Mouse (Mus musculus): ENCODE measurements around the gene Lbr. TPM values are rescaled to one million over a fixed set of nuclear protein-coding genes. Genes with fewer than 3 reads are reported as not detected.

The Lbr gene
- polyA plus RNA-seq (2015; fragmentation: Nextera tagmentation; extraction: Ambion mirVana): 123 and 130 TPM in 2 replicates

GRCm38 (mm10) chr1:181842781-181843180, at the start of gene Lbr:
Lbr (minus strand) TSS chr1:181843046.
- peak within 1 kb of the TSS; percentile 87 for H3K4me3 ChIP-seq (ENCODE audit: low read length)
- H3K4me1 ChIP-seq (ENCODE audit: control insufficient read depth, insufficient read depth, low read length): peaks cover 22% of the 10 kb centered on the region
- peak within 1 kb of the TSS; percentile 94 for H3K9ac ChIP-seq (ENCODE audit: low read depth, low read length)
- H3K4me2 ChIP-seq (ENCODE audit: low read depth, low read length): peak within 1 kb of the TSS; percentile 88
- H3K27ac ChIP-seq (ENCODE audit: low read length): peak within 1 kb of the TSS; percentile 98
- H3K9me3 ChIP-seq (ENCODE audit: control insufficient read depth, low read length): no peaks in the 10 kb centered on the region
- peak; percentile 7; the same call in 1 of the 2 replicates for ATAC-seq
- no peaks in the 10 kb centered on the region for H3K27me3 ChIP-seq (replicated peaks; ENCODE audit: control insufficient read depth, insufficient read depth, low read length)
- no peaks in the 10 kb centered on the region for H3K36me3 ChIP-seq (ENCODE audit: control insufficient read depth, insufficient read depth, low read length)
- under 1% methylated on average over 14 of the region's 14 CpGs for WGBS

- 80% methylated on average over 7 of the region's 7 CpGs for WGBS
- ATAC-seq: no peak
- Histone ChIP-seq H3K4me2 (ENCODE audit: low read depth, low read length) (no peak overlapping the region), H3K27me3 (replicated peaks; ENCODE audit: control insufficient read depth, insufficient read depth, low read length) (no peaks in the 10 kb centered on the region), H3K9me3 (ENCODE audit: control insufficient read depth, low read length) (no peaks in the 10 kb centered on the region), H3K4me3 (ENCODE audit: low read length) (no peak overlapping the region), H3K9ac (ENCODE audit: low read depth, low read length) (no peak overlapping the region), H3K4me1 (ENCODE audit: control insufficient read depth, insufficient read depth, low read length) (no peaks in the 10 kb centered on the region), H3K27ac (ENCODE audit: low read length) (no peak overlapping the region), H3K36me3 (ENCODE audit: control insufficient read depth, insufficient read depth, low read length) (no peaks in the 10 kb centered on the region)
Observed at GRCm38 (mm10) chr1:181889670-181890069, 46.8 kb upstream of the Lbr start.

GRCm38 (mm10) chr1:181888801-181889200, 46.0 kb upstream of the Lbr start:
- Histone ChIP-seq H3K4me1 (ENCODE audit: control insufficient read depth, insufficient read depth, low read length) (no peaks in the 10 kb centered on the region), H3K27me3 (replicated peaks; ENCODE audit: control insufficient read depth, insufficient read depth, low read length) (no peaks in the 10 kb centered on the region), H3K4me3 (ENCODE audit: low read length) (no peak overlapping the region), H3K36me3 (ENCODE audit: control insufficient read depth, insufficient read depth, low read length) (no peaks in the 10 kb centered on the region), H3K27ac (ENCODE audit: low read length) (no peak overlapping the region), H3K9me3 (ENCODE audit: control insufficient read depth, low read length) (no peaks in the 10 kb centered on the region), H3K9ac (ENCODE audit: low read depth, low read length) (no peak overlapping the region), H3K4me2 (ENCODE audit: low read depth, low read length) (no peak overlapping the region)
- 7% methylated on average over 11 of the region's 11 CpGs for WGBS
- peak; percentile 84 for ATAC-seq

DNA sequence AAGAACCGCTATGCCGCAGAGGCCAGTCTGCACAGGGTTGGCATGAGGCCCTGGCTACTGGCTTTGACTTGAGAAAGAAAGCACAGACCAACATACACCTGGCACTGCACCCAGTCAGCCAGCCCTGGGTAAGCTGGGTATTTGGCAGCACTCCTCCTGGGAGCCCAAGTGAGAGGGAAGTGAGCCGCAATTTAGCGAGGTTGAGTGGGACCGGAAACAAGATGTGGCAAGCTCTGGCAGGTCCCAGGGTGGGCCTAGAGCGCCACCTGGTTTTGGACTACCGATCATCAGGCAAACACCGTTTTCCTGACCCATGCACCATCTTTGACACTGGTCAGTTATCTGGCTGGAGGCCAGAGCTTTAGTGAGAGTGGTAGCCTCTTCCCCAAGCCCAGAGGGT, 38.7 kb upstream of the Lbr start:
- Histone ChIP-seq H3K9ac (ENCODE audit: low read depth, low read length) (no peak overlapping the region), H3K27me3 (replicated peaks; ENCODE audit: control insufficient read depth, insufficient read depth, low read length) (no peaks in the 10 kb centered on the region), H3K9me3 (ENCODE audit: control insufficient read depth, low read length) (no peaks in the 10 kb centered on the region), H3K36me3 (ENCODE audit: control insufficient read depth, insufficient read depth, low read length) (no peaks in the 10 kb centered on the region), H3K4me1 (ENCODE audit: control insufficient read depth, insufficient read depth, low read length) (no peaks in the 10 kb centered on the region), H3K4me3 (ENCODE audit: low read length) (no peak overlapping the region), H3K4me2 (ENCODE audit: low read depth, low read length) (peak overlapping the region; percentile 24; the same call in 1 of the 2 replicates), H3K27ac (ENCODE audit: low read length) (no peak overlapping the region)
- peak; percentile 52 for ATAC-seq
- 35% methylated on average over 8 of the region's 8 CpGs for WGBS

DNA sequence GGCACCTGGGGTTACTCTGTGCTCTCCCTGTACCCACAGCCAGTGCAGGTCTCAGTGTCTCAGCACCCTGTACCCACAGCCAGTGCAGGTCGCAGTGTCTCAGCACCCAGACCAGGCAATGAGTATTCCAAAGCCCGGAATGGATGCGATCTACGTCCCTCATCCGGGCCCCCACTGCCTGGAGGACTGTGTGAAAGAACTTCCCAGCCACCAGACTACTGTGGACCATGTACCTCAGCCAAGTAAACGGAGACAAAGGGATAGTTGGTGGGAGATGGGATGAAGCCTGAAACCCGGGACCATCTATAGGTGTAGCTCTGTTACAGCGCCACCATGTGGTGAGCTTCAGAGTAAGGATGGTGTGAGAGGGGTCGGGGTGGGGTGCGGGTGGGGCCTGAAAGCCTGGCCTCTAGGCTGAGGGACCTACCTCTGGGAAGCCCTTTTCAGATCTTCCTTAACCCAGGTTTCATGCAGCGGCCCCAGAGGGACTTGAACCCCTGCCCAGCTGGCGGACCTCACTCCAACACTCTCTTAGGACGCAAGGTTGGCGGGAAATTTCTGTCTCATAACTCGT, 38.0 kb upstream of the Lbr start:
- Histone ChIP-seq H3K9ac (ENCODE audit: low read depth, low read length) (no peak overlapping the region), H3K4me1 (ENCODE audit: control insufficient read depth, insufficient read depth, low read length) (no peaks in the 10 kb centered on the region), H3K27ac (ENCODE audit: low read length) (no peak overlapping the region), H3K9me3 (ENCODE audit: control insufficient read depth, low read length) (no peaks in the 10 kb centered on the region), H3K36me3 (ENCODE audit: control insufficient read depth, insufficient read depth, low read length) (no peaks in the 10 kb centered on the region), H3K4me3 (ENCODE audit: low read length) (no peak overlapping the region), H3K4me2 (ENCODE audit: low read depth, low read length) (no peak overlapping the region), H3K27me3 (replicated peaks; ENCODE audit: control insufficient read depth, insufficient read depth, low read length) (no peaks in the 10 kb centered on the region)
- 57% methylated on average over 15 of the region's 15 CpGs for WGBS
- ATAC-seq: no peak; the same call in 1 of the 2 replicates

- Histone ChIP-seq H3K9me3 (ENCODE audit: control insufficient read depth, low read length) (no peaks in the 10 kb centered on the region), H3K27me3 (replicated peaks; ENCODE audit: control insufficient read depth, insufficient read depth, low read length) (no peaks in the 10 kb centered on the region), H3K27ac (ENCODE audit: low read length) (no peak overlapping the region), H3K36me3 (ENCODE audit: control insufficient read depth, insufficient read depth, low read length) (no peaks in the 10 kb centered on the region), H3K4me3 (ENCODE audit: low read length) (no peak overlapping the region), H3K4me2 (ENCODE audit: low read depth, low read length) (no peak overlapping the region), H3K4me1 (ENCODE audit: control insufficient read depth, insufficient read depth, low read length) (no peaks in the 10 kb centered on the region), H3K9ac (ENCODE audit: low read depth, low read length) (no peak overlapping the region)
- WGBS: 80% methylated on average over 5 of the region's 5 CpGs
- ATAC-seq: no peak
Observed at GRCm38 (mm10) chr1:181878436-181878835, 35.6 kb upstream of the Lbr start.

DNA sequence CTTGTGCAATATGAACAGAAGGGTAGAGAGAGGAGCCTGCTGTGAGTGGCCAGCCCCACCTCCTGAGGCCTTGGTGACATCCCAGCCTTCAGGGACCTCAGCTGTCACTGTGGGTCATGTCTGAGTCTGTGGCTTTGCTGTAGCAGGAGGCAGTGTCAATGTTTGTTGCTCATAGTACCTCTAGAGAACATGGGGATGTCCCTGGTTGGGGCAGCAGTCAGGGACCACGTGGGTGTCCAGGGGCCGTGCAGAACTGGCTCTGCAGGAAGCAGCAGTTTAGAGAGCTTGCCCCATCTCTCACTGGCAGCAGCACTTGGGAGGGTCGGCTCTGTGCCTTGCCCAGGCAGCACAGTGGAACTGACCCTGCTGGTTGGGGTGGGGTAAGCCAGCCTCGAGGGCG, 34.2 kb upstream of the Lbr start:
- H3K9me3 ChIP-seq (ENCODE audit: control insufficient read depth, low read length): no peaks in the 10 kb centered on the region
- H3K9ac ChIP-seq (ENCODE audit: low read depth, low read length): no peak overlapping the region
- no peak overlapping the region for H3K27ac ChIP-seq (ENCODE audit: low read length)
- ATAC-seq: no peak
- no peak overlapping the region for H3K4me3 ChIP-seq (ENCODE audit: low read length)
- 43% methylated on average over 5 of the region's 5 CpGs for WGBS
- no peak overlapping the region for H3K4me2 ChIP-seq (ENCODE audit: low read depth, low read length)
- H3K4me1 ChIP-seq (ENCODE audit: control insufficient read depth, insufficient read depth, low read length): no peaks in the 10 kb centered on the region
- H3K36me3 ChIP-seq (ENCODE audit: control insufficient read depth, insufficient read depth, low read length): no peaks in the 10 kb centered on the region
- no peaks in the 10 kb centered on the region for H3K27me3 ChIP-seq (replicated peaks; ENCODE audit: control insufficient read depth, insufficient read depth, low read length)

- no peak overlapping the region for H3K4me2 ChIP-seq (ENCODE audit: low read depth, low read length)
- WGBS: 62% methylated on average over 3 of the region's 3 CpGs
- no peak overlapping the region for H3K9ac ChIP-seq (ENCODE audit: low read depth, low read length)
- H3K27ac ChIP-seq (ENCODE audit: low read length): no peak overlapping the region
- no peaks in the 10 kb centered on the region for H3K4me1 ChIP-seq (ENCODE audit: control insufficient read depth, insufficient read depth, low read length)
- no peaks in the 10 kb centered on the region for H3K9me3 ChIP-seq (ENCODE audit: control insufficient read depth, low read length)
- H3K36me3 ChIP-seq (ENCODE audit: control insufficient read depth, insufficient read depth, low read length): no peaks in the 10 kb centered on the region
- H3K27me3 ChIP-seq (replicated peaks; ENCODE audit: control insufficient read depth, insufficient read depth, low read length): no peaks in the 10 kb centered on the region
- ATAC-seq: no peak
- no peak overlapping the region for H3K4me3 ChIP-seq (ENCODE audit: low read length)
Observed at GRCm38 (mm10) chr1:181876656-181877055, 33.8 kb upstream of the Lbr start.

- Histone ChIP-seq H3K36me3 (ENCODE audit: control insufficient read depth, insufficient read depth, low read length) (no peaks in the 10 kb centered on the region), H3K27ac (ENCODE audit: low read length) (no peak overlapping the region), H3K9ac (ENCODE audit: low read depth, low read length) (no peak overlapping the region), H3K4me2 (ENCODE audit: low read depth, low read length) (no peak overlapping the region), H3K4me3 (ENCODE audit: low read length) (no peak overlapping the region), H3K4me1 (ENCODE audit: control insufficient read depth, insufficient read depth, low read length) (no peaks in the 10 kb centered on the region), H3K27me3 (replicated peaks; ENCODE audit: control insufficient read depth, insufficient read depth, low read length) (no peaks in the 10 kb centered on the region), H3K9me3 (ENCODE audit: control insufficient read depth, low read length) (no peaks in the 10 kb centered on the region)
- no peak for ATAC-seq
- WGBS: 68% methylated on average over 9 of the region's 9 CpGs
Observed at GRCm38 (mm10) chr1:181873086-181873920, 30.5 kb upstream of the Lbr start.

Measured in intestine, embryonic 16.5 days (tissue).